Mouse (Mus musculus): Measurements from ENCODE around the gene Lrp5. TPM values are rescaled to one million over a fixed set of nuclear protein-coding genes. Genes with fewer than 3 reads are reported as not detected.

Gene Lrp5
- polyA plus RNA-seq, 1 experiment = 24.2 TPM

DNA sequence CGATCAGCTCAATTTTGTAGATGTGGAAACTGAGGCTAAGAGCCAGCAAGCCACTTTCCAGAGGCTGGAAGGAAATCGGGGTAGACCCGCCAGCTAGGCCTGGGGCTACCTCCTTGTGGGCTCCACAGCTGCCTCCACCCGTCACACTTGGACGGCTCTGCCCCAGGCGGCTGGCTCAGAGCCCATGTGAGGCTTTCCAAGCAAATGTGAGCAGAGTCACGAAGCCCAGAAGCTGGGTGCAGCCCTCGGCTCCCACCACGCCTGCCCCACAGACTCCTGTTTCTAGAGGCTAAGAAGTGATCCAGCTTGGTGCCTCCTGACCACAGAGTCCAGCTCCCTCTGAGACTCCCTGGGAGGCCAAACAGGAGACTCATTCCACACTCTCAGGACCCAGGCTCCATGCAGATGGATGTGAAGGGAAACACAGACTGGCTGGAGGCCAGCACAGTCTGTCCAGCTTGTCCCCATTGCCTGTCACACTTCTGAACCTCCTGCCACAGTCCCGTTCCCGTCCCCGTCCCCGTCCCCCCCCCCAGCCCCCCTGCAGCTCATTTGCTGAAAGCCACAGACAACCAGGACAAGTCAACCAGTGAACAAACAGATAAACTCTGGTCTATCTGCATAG lies 4.9 kb downstream of the Lrp5 start:
- H3K27ac ChIP-seq (ENCODE audit: insufficient read depth, low read depth, low read length) = no peak overlapping the region
- peaks cover 13% of the 10 kb centered on the region for H3K4me1 ChIP-seq (ENCODE audit: control insufficient read depth, insufficient read depth, low read length)
- TF ChIP-seq POLR2A (IDR thresholded peaks at IDR 0.05; ENCODE audit: borderline replicate concordance, low read depth, low read length) = no peak
- no peak for TF ChIP-seq CTCF (IDR thresholded peaks at IDR 0.05; ENCODE audit: low read depth, low read length)
- no peak overlapping the region for H3K4me3 ChIP-seq (ENCODE audit: insufficient read depth, low read length)

GRCm38 (mm10) chr19:3680732-3681131 lies 5.6 kb downstream of the Lrp5 start:
- Histone ChIP-seq H3K27ac (ENCODE audit: insufficient read depth, low read depth, low read length) (no peak overlapping the region), H3K4me1 (ENCODE audit: control insufficient read depth, insufficient read depth, low read length) (peaks cover 13% of the 10 kb centered on the region)

GRCm38 (mm10) chr19:3674122-3674855 lies 12.1 kb downstream of the Lrp5 start:
- Histone ChIP-seq H3K27ac (ENCODE audit: insufficient read depth, low read depth, low read length) (peak overlapping the region; percentile 63), H3K4me3 (ENCODE audit: insufficient read depth, low read length) (no peak overlapping the region), H3K4me1 (ENCODE audit: control insufficient read depth, insufficient read depth, low read length) (peaks cover 33% of the 10 kb centered on the region)
- TF ChIP-seq CTCF (IDR thresholded peaks at IDR 0.05; ENCODE audit: low read depth, low read length) = no peak
- no peak for TF ChIP-seq POLR2A (IDR thresholded peaks at IDR 0.05; ENCODE audit: borderline replicate concordance, low read depth, low read length)

More at GRCm38 (mm10) chr19:3680732-3681131, 5.6 kb downstream of the Lrp5 start:
- no peak for TF ChIP-seq POLR2A (IDR thresholded peaks at IDR 0.05; ENCODE audit: borderline replicate concordance, low read depth, low read length)
- no peak for TF ChIP-seq CTCF (IDR thresholded peaks at IDR 0.05; ENCODE audit: low read depth, low read length)
- no peak overlapping the region for H3K4me3 ChIP-seq (ENCODE audit: insufficient read depth, low read length)

- H3K27ac ChIP-seq (ENCODE audit: insufficient read depth, low read depth, low read length) = no peak overlapping the region
- TF ChIP-seq POLR2A (IDR thresholded peaks at IDR 0.05; ENCODE audit: borderline replicate concordance, low read depth, low read length) = no peak
- TF ChIP-seq CTCF (IDR thresholded peaks at IDR 0.05; ENCODE audit: low read depth, low read length) = peak; percentile 31; the same call in 1 of the 2 replicates
- H3K4me3 ChIP-seq (ENCODE audit: insufficient read depth, low read length) = no peak overlapping the region
- peaks cover 38% of the 10 kb centered on the region for H3K4me1 ChIP-seq (ENCODE audit: control insufficient read depth, insufficient read depth, low read length)
These were observed 13.2 kb downstream of the Lrp5 start for GRCm38 (mm10) chr19:3673149-3673548.

DNA sequence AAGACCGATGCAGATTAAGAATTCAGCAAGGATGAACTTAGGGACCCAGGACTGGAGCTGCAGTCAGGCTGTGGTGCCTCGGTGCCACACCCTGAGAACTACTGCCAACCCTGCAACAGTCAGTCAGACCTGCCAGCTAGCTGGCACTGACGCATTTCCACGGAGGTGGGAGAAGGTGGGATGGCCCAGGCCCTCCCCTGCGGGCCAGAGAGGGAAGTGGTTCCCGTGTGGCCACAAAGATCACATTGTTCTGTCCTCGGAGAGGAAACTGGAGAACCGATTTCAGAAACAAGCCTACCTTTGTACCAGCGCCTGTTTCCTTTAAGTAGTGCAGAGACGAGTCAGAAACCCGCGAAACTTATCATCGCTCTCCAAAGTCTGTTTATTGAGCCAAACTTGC lies 17.3 kb downstream of the Lrp5 start:
- TF ChIP-seq POLR2A (IDR thresholded peaks at IDR 0.05; ENCODE audit: borderline replicate concordance, low read depth, low read length) (no peak), CTCF (IDR thresholded peaks at IDR 0.05; ENCODE audit: low read depth, low read length) (no peak)
- Histone ChIP-seq H3K27ac (ENCODE audit: insufficient read depth, low read depth, low read length) (no peak overlapping the region), H3K4me3 (ENCODE audit: insufficient read depth, low read length) (no peak overlapping the region), H3K4me1 (ENCODE audit: control insufficient read depth, insufficient read depth, low read length) (peaks cover 53% of the 10 kb centered on the region)

DNA sequence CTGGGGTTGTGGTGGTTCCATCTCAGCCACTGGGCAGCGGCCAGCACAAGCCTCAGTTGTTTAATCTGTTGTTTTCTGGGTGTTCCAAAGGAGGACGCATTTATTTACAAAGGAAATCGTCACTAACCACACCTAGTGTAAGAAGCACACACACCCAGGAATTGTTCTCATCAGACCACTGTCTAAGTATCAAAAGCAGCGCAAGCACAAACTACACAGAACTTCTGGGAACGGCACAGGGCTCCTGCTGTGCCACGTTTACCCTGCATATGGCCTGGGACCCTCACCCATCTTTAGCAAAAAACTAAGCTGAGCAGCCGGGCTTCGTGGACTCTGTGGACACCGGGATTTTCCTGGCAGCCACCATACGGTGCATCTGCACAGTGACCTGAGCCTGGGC lies 17.8 kb downstream of the Lrp5 start:
- no peak overlapping the region for H3K4me3 ChIP-seq (ENCODE audit: insufficient read depth, low read length)
- TF ChIP-seq CTCF (IDR thresholded peaks at IDR 0.05; ENCODE audit: low read depth, low read length) = no peak
- TF ChIP-seq POLR2A (IDR thresholded peaks at IDR 0.05; ENCODE audit: borderline replicate concordance, low read depth, low read length) = no peak
- no peak overlapping the region for H3K27ac ChIP-seq (ENCODE audit: insufficient read depth, low read depth, low read length)
- peaks cover 49% of the 10 kb centered on the region for H3K4me1 ChIP-seq (ENCODE audit: control insufficient read depth, insufficient read depth, low read length)

GRCm38 (mm10) chr19:3667979-3668378 lies 18.4 kb downstream of the Lrp5 start:
- no peak for TF ChIP-seq CTCF (IDR thresholded peaks at IDR 0.05; ENCODE audit: low read depth, low read length)
- TF ChIP-seq POLR2A (IDR thresholded peaks at IDR 0.05; ENCODE audit: borderline replicate concordance, low read depth, low read length) = no peak
- Histone ChIP-seq H3K4me3 (ENCODE audit: insufficient read depth, low read length) (no peak overlapping the region), H3K4me1 (ENCODE audit: control insufficient read depth, insufficient read depth, low read length) (peaks cover 44% of the 10 kb centered on the region)

DNA sequence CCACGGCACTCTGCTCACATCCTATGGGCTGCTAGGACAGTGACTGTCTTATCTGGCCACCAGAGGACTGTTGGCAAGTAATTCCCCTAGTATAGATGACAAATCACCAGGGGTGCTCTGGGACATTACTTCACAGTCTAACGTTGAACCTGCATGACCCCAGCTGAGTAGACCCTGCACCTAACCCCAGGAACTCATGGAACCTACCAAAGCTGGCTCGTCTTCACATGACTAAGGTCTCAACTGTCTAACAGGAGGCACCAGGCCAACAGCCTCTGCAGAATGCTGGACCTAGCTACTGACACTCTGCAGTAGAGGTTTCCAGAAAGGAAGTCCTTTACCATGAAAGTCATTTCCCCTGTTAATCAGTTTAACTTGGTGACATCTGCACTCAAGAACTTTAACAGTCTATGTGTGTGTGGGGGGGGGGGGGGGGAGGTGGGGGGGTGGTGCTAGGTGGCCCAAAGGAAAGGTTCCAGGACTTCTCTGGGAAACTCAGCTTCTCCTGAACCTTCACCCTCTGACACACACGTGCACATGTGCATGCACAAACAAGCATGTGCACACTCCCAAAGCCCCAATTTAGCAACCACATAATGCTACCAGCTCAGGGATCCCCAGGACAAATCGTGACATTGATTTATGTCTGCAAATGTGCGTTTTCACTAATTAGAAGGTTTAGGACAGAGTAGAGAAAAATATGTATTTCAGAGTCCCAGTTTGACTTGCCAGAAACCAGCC lies 19.0 kb downstream of the Lrp5 start:
- TF ChIP-seq CTCF (IDR thresholded peaks at IDR 0.05; ENCODE audit: low read depth, low read length) (no peak), POLR2A (IDR thresholded peaks at IDR 0.05; ENCODE audit: borderline replicate concordance, low read depth, low read length) (no peak)
- H3K4me3 ChIP-seq (ENCODE audit: insufficient read depth, low read length) = no peak overlapping the region
- no peak overlapping the region for H3K27ac ChIP-seq (ENCODE audit: insufficient read depth, low read depth, low read length)
- peaks cover 41% of the 10 kb centered on the region for H3K4me1 ChIP-seq (ENCODE audit: control insufficient read depth, insufficient read depth, low read length)

More at GRCm38 (mm10) chr19:3667979-3668378, 18.4 kb downstream of the Lrp5 start:
- H3K27ac ChIP-seq (ENCODE audit: insufficient read depth, low read depth, low read length) = no peak overlapping the region

DNA sequence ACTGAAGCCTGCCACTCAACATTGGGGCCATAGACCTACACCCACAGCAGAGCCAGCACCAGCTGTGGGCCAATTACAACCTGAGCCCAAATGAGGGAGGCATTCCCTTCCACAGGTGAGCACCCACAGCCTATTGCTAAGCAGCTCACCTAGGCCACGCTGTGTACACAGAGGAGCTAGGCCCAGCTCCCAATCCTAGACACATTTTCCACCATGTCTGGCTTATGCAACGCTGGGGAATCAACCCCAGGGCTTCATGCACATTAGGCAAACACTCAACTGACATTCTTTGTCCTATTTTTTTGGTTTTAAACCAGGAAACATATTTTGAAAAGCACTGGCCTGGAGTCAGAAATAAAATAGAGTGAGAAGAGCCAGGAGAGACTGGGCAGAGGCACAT lies 19.7 kb downstream of the Lrp5 start:
- Histone ChIP-seq H3K4me3 (ENCODE audit: insufficient read depth, low read length) (no peak overlapping the region), H3K4me1 (ENCODE audit: control insufficient read depth, insufficient read depth, low read length) (peaks cover 41% of the 10 kb centered on the region), H3K27ac (ENCODE audit: insufficient read depth, low read depth, low read length) (no peak overlapping the region)
- no peak for TF ChIP-seq CTCF (IDR thresholded peaks at IDR 0.05; ENCODE audit: low read depth, low read length)
- no peak for TF ChIP-seq POLR2A (IDR thresholded peaks at IDR 0.05; ENCODE audit: borderline replicate concordance, low read depth, low read length)
